Mouse (Mus musculus) brain, embryonic 18.5 days (tissue): Measurements from ENCODE around the gene Uri1.

ENCODE experiments used
- DNase-seq: peaks from one replicate; pipeline ENCODE4 v3.0.0-alpha.2; 2012; ENCODE audit warnings: low read depth, low spot score

Uri1 gene

GRCm38 (mm10) chr7:38015356-38015755 lies 8.0 kb downstream of the Uri1 start:
- no peak for DNase-seq

- no peak for DNase-seq
Observed at GRCm38 (mm10) chr7:38013946-38014345, 9.4 kb downstream of the Uri1 start.

DNA sequence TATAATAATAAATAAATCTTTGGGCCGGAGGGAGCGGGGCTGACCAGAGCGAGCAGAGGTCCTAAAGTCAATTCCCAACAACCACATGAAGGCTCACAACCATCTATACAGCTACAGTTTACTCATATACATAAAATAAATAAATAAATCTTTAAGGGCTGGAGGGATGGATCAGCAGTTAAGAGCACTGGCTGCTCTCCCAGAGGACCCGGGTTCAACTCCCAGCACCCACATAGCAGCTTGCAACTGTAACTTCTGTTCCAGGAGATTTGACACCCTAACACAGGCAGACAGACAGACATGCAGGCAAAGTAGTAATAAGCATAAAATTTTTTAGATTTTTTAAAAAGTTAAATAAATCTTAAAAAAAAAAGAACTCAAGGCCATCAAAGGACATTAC lies 10.5 kb downstream of the Uri1 start:
- DNase-seq: no peak

DNA sequence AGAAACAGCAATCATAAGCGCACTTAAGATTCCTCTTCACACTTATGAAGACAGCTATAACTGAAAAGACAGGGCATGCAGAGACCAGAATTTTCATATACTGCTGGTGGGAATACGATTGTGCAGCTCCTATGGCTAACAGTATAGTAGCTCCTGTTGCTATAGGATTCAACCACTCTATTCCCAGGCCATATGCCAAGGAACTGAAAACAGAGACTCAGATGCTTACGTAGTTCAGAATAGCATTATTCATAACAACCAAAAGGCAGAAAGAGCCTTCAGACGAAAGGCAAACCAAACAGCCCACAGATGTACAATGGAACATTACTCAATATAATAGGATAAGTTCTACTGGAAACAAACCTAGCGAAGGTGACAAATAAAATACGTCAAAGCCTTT lies 15.0 kb downstream of the Uri1 start:
- DNase-seq: no peak

GRCm38 (mm10) chr7:38002451-38002850 lies 20.9 kb downstream of the Uri1 start:
- DNase-seq: no peak

DNA sequence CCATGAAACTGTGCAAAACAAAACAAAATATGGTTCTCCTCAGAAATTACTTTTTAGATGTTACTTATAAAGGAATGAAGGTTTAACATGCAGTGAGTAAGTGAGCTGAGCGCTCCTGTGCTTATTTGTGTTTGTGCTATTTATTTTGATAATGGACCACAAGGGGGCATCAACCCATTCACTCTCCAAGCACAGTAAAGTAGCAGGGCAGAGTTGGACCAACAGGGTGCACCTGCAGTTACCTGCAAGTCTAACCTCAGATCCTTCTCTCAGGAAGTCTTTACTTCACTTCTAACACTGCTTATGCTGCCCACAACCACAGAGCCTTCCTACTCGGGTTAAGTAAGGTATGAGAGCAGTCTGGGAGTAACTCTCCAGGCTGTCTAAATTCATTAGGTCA lies 23.7 kb downstream of the Uri1 start:
- DNase-seq: no peak

DNA sequence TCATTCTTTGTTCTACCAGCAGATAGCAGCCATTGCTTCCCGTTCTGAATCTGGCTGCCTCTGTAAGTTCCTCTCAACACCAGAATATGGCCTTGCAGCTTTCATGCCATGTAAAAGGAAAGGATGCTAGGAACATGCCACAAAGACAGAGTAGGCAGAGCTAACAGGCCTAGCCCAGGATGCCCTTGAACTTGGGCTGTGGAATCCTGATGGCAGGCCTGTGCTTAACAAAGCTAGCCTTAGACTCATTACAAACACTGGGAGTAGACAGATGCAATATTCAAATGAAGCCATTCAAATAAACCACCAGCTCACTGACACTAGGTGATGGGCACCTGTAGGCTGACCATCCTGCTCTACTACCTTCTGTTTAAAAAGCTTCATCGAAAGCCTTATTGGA lies 30.5 kb downstream of the Uri1 start:
- no peak for DNase-seq

DNA sequence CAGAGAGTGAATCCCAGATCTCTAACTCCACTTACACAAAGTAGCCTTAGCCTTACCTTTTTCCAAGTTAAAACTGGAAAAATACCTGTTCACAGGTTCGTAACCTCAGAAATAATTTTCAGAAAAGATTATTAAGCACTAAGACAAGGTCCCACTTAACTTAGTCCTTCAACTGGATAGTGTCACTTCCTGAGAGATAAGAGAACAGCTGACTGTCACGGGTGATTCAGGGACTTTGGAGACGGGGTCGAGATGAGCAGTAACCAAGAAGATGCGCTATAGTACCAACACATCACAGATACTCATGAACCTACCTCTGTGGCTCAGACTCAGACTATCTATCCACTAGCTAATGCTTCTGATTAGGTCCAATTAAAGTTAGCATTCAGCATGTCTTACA lies 38.5 kb downstream of the Uri1 start:
- DNase-seq: no peak

- DNase-seq: no peak
Observed at GRCm38 (mm10) chr7:37983471-37983870, 39.9 kb downstream of the Uri1 start.

- no peak for DNase-seq
Observed at GRCm38 (mm10) chr7:37979729-37980128, 43.6 kb downstream of the Uri1 start.

- DNase-seq: no peak
Observed at GRCm38 (mm10) chr7:37978412-37978811, 44.9 kb downstream of the Uri1 start.

GRCm38 (mm10) chr7:37977676-37978075 lies 45.7 kb downstream of the Uri1 start:
- DNase-seq: no peak

- DNase-seq: no peak
Observed at GRCm38 (mm10) chr7:37972999-37973555, 50.3 kb downstream of the Uri1 start.

DNA sequence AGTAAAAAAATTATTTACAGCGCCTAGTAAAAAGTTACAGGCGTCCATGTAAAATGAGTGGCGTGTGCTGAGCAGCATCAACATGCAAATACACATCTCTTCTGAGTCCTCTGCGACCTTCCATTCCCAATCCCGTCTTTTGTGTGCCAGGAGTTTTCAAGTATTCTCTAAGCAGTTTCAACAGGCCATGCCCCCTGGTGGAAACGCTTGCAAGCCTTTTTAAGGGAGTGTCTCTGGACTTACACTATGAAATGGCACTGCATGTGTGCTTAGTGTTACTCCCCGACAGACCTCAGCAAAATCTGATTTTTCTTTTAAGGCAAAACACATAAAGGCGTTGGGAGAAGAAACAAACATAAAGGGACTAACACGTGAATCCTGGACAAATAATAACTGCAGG lies 50.8 kb downstream of the Uri1 start:
- no peak for DNase-seq

- DNase-seq: no peak
Observed at GRCm38 (mm10) chr7:37962326-37962725, 61.0 kb downstream of the Uri1 start.

- DNase-seq: no peak
Observed at GRCm38 (mm10) chr7:37961247-37961646, 62.1 kb downstream of the Uri1 start.

GRCm38 (mm10) chr7:37951841-37952240 lies 71.5 kb downstream of the Uri1 start:
- DNase-seq: no peak

- no peak for DNase-seq
Observed at GRCm38 (mm10) chr7:37936459-37936858, 86.9 kb downstream of the Uri1 start.

GRCm38 (mm10) chr7:37935786-37936185 lies 87.6 kb downstream of the Uri1 start:
- DNase-seq: no peak

DNA sequence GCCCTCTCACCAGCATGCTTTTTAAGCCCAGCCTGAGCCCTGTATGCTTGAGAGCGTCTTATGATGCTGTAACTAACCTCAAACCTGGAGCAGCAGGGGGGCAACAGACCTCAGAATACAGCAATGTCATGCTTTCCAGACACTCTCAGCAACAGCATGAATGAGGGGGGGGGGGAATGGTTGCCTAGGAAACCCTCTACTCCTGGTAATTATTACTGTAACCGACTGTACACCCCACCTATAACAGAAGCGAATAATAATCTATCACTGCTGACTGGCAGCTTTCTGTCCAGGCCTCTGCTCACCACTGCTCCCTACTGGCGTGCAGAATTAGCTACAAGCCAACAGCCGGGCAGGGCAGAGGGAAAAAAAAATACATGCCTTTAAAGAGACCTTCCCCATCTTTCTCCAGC lies 88.6 kb downstream of the Uri1 start:
- DNase-seq: no peak

DNA sequence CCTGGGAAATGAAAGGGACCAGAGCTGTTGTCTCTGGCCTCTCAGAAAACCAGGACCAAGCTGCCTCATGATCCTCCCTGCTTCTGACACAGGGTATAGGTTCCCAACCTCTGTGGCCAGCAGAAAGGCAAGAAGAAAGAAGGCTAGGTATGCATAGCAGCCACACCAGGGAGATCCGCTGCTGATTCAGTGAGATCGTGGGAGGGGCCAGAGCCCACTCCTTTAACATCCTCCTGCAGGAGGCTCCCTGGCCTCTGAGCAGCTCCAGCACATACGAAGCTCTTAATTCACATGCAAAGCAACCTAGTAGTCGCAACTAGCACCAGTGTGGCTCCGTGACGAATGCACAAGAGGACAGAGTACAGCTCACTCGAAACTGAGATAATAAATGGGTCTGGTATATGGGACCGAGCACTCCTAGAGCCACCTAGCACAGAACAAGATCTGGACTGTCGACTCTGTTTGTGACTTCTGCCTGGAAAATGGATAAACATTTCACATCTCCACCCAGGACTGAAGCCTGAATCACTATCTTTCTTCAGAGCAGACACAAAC lies 89.5 kb downstream of the Uri1 start:
- no peak for DNase-seq

- DNase-seq: no peak
Observed at GRCm38 (mm10) chr7:37931631-37932030, 91.7 kb downstream of the Uri1 start.

- no peak for DNase-seq
Observed at GRCm38 (mm10) chr7:37929738-37930137, 93.6 kb downstream of the Uri1 start.

DNA sequence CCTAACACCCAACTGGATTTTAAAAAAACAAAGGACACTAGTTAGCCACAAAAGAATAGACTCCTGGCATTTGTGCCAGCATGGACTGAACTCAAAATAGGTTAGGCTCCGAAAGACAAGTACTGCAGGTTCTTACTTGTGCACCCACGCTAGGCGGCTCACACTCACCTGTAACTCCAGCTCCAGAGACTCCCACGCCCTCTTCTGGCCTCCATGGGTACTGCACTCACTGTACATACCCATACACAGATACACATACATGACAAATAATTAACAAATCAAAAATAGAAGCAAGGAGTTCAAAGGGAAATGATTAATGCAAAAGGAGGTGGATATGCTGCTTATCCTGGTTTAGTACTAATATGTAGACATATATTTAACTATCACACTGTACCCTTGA lies 100.4 kb downstream of the Uri1 start:
- DNase-seq: no peak
